In the genomic region with DNA sequence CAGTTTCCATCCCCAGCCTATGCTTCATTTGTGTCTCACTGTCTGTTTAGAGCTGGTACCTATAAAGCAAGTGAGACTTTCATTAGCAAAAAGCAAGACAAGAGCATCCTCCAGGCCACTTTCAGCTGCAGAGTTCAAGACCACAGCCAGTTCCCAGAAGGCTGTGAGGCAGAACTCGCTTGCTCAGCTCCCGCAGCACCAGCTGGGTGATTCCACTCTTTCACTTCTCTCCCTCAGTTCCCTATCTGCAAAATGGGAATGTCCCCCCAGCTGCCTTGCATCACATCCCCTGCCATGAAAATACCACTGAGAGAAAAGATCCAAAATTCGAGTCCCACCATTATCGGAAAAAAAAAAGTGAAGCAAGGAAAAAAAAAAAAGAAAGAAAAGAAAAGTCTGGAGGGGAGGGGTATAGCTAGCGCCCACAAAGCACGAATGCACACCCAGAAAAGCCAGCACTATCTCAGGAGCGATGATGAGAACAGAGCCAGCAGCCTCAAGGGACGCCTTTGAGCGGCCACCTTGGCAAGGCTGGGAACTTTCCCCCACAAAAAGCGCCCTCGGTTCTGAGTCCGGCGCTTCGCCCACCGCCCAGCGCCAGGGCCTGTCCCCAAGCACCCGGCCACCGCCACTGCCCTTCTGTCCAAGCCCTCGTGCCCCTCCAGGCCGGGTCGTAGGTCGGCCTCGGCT, we compare ENCODE assay signal across 8 mouse cellular contexts. TPM values are rescaled to one million over a fixed set of nuclear protein-coding genes. Genes with fewer than 3 reads are reported as not detected.
A peak's percentile ranks its signal among the peaks of the same experiment; 100 is the strongest.
DNase-seq lines count a peak whose midpoint lies in the region; ATAC-seq and TF ChIP-seq lines count a peak whose summit lies in the region.

No protein-coding gene starts in this region.

- H3K4me2 ChIP-seq in heart, postnatal 0 days (ENCODE audit: low read depth, low read length): peak overlapping the region; percentile 96
- H3K4me2 ChIP-seq in liver, embryonic 13.5 days: peak overlapping the region; percentile 100

- peaks cover 52% of the 10 kb centered on the region for H3K79me2 ChIP-seq in C2C12 (ENCODE audit: control insufficient read depth, insufficient read depth)

- no peaks in the 10 kb centered on the region for H3K36me3 ChIP-seq in kidney, adult 2 months (ENCODE audit: control insufficient read depth, insufficient read depth, low read length)
- no peaks in the 10 kb centered on the region for H3K36me3 ChIP-seq in C2C12 (ENCODE audit: control insufficient read depth, insufficient read depth)
- H3K36me3 ChIP-seq in heart, postnatal 0 days (replicated peaks; ENCODE audit: control insufficient read depth, insufficient read depth, low read length): no peaks in the 10 kb centered on the region
- H3K36me3 ChIP-seq in liver, embryonic 13.5 days: no peaks in the 10 kb centered on the region
- H3K36me3 ChIP-seq in splenic B cell, adult 2 months (ENCODE audit: control insufficient read depth, insufficient read depth, low read length, poor library complexity, severe bottlenecking): no peaks in the 10 kb centered on the region

- no peak; the same call in 1 of the 2 replicates for ATAC-seq in heart, postnatal 0 days (ENCODE audit: insufficient read depth, low read depth)
- ATAC-seq in liver, embryonic 13.5 days (ENCODE audit: low read depth): peak; percentile 6

- peak overlapping the region; percentile 94 for H3K4me3 ChIP-seq in kidney, adult 2 months (ENCODE audit: insufficient read depth, low read depth, low read length)
- H3K4me3 ChIP-seq in C2C12 (ENCODE audit: insufficient read depth, poor library complexity, severe bottlenecking): peak overlapping the region; percentile 79
- H3K4me3 ChIP-seq in heart, postnatal 0 days (ENCODE audit: low read depth, low read length): peak overlapping the region; percentile 86
- H3K4me3 ChIP-seq in liver, embryonic 13.5 days (replicated peaks): peak overlapping the region; percentile 78

- 3% methylated on average over 23 of the region's 23 CpGs for WGBS in kidney, adult 2 months
- WGBS in heart, postnatal 0 days: 4% methylated on average over 22 of the region's 23 CpGs
- under 1% methylated on average over 23 of the region's 23 CpGs for WGBS in liver, embryonic 13.5 days (ENCODE audit: insufficient replicate concordance)

- H3K27me3 ChIP-seq in kidney, adult 2 months (replicated peaks; ENCODE audit: control insufficient read depth, insufficient read depth, low read length): no peaks in the 10 kb centered on the region
- no peaks in the 10 kb centered on the region for H3K27me3 ChIP-seq in C2C12 (ENCODE audit: control insufficient read depth, insufficient read depth, insufficient read length)
- H3K27me3 ChIP-seq in heart, postnatal 0 days (ENCODE audit: control insufficient read depth, insufficient read depth, low read length): 0 out of 2 replicates have a peak, but pooled peaks cover 4% of the 10 kb centered on the region
- peaks cover 2% of the 10 kb centered on the region; the same call in 1 of the 2 replicates for H3K27me3 ChIP-seq in liver, embryonic 13.5 days
- no peaks in the 10 kb centered on the region for H3K27me3 ChIP-seq in splenic B cell, adult 2 months (ENCODE audit: control insufficient read depth, insufficient read depth, low read length, poor library complexity, severe bottlenecking)

- peak; percentile 44 for DNase-seq in kidney, adult 2 months
- no peak for DNase-seq in kidney, postnatal 14 days
- DNase-seq in brain, embryonic 14.5 days (ENCODE audit: low read depth): peak; percentile 48
- DNase-seq in heart, postnatal 0 days (ENCODE audit: low spot score): no peak
- DNase-seq in liver, embryonic 13.5 days: no peak
- peak; percentile 50 for DNase-seq in splenic B cell, adult 2 months (ENCODE audit: low read depth, low spot score)
- DNase-seq in frontal cortex, postnatal 25 days (ENCODE audit: low spot score in 2 of 2): no peak

- TF ChIP-seq POLR2A in kidney, adult 2 months (IDR thresholded peaks at IDR 0.05; ENCODE audit: low read depth, low read length): no peak
- no peak for TF ChIP-seq POLR2A in brain, embryonic 14.5 days (IDR thresholded peaks at IDR 0.05; ENCODE audit: borderline replicate concordance, extremely low read depth, insufficient read depth, insufficient read length, poor library complexity, severe bottlenecking)

- H3ac ChIP-seq in C2C12 (ENCODE audit: control insufficient read depth, insufficient read length, low read depth): peak overlapping the region; percentile 96

- peaks cover 10% of the 10 kb centered on the region; the same call in 1 of the 2 replicates for H3K4me1 ChIP-seq in kidney, adult 2 months (ENCODE audit: control insufficient read depth, insufficient read depth, low read length)
- no peaks in the 10 kb centered on the region for H3K4me1 ChIP-seq in heart, postnatal 0 days (ENCODE audit: control insufficient read depth, insufficient read depth)
- peaks cover 77% of the 10 kb centered on the region for H3K4me1 ChIP-seq in liver, embryonic 13.5 days (replicated peaks)

- peak overlapping the region; percentile 84 for H3K27ac ChIP-seq in kidney, adult 2 months (ENCODE audit: insufficient read depth, low read depth, low read length)
- 0 out of 2 replicates have a peak overlapping the region, but pooled peaks have one; percentile 78 for H3K27ac ChIP-seq in heart, postnatal 0 days (ENCODE audit: low read depth)
- peak overlapping the region; percentile 76 for H3K27ac ChIP-seq in liver, embryonic 13.5 days

- H3K9me3 ChIP-seq in heart, postnatal 0 days (replicated peaks; ENCODE audit: control insufficient read depth, low read length): no peaks in the 10 kb centered on the region
- H3K9me3 ChIP-seq in liver, embryonic 13.5 days (replicated peaks): no peaks in the 10 kb centered on the region

- H3K79me3 ChIP-seq in C2C12 (ENCODE audit: low read depth): peaks cover 14% of the 10 kb centered on the region

- H3K9ac ChIP-seq in heart, postnatal 0 days (replicated peaks; ENCODE audit: low read depth, low read length): peak overlapping the region; percentile 68; the same call in 1 of the 2 replicates
- H3K9ac ChIP-seq in liver, embryonic 13.5 days: peak overlapping the region; percentile 92

- TF ChIP-seq EP300 in heart, postnatal 0 days (IDR thresholded peaks at IDR 0.05; ENCODE audit: low read depth): no peak

- TF ChIP-seq CTCF in kidney, adult 2 months (conservative IDR thresholded peaks at IDR 0.05; ENCODE audit: insufficient read depth, insufficient read length, low read depth, low read length): no peak
- no peak for TF ChIP-seq CTCF in C2C12 (IDR thresholded peaks at IDR 0.05; ENCODE audit: control insufficient read depth, insufficient read depth, insufficient read length)
- no peak for TF ChIP-seq CTCF in brain, embryonic 14.5 days (IDR thresholded peaks at IDR 0.05; ENCODE audit: borderline replicate concordance, extremely low read depth, insufficient read depth, insufficient read length)
- no peak for TF ChIP-seq CTCF in heart, postnatal 0 days (IDR thresholded peaks at IDR 0.05; ENCODE audit: low read depth)

TF ChIP-seq in C2C12, 6 proteins besides CTCF, POLR2A, EP300 and RAD21:
- TF ChIP-seq MYOG (IDR thresholded peaks at IDR 0.05; ENCODE audit: control insufficient read depth, extremely low read depth, insufficient read length) (no peak), CEBPB (IDR thresholded peaks at IDR 0.05; ENCODE audit: low read depth) (no peak), USF1 (IDR thresholded peaks at IDR 0.05; ENCODE audit: low read depth) (no peak), MYOD1 (IDR thresholded peaks at IDR 0.05; ENCODE audit: control insufficient read depth, insufficient read length, low read depth) (no peak), FOSL1 (IDR thresholded peaks at IDR 0.05; ENCODE audit: insufficient read depth, low read length, poor library complexity, severe bottlenecking) (no peak), MAX (IDR thresholded peaks at IDR 0.05) (no peak)
TF ChIP-seq in C2C12: peak in this region for 0.

RNA-seq across cellular contexts. Expression of gene Ptprj, which starts 1.3 kb away (rescaled TPM):
- 18.9 and 23.2 TPM in 2 replicates for polyA plus RNA-seq in kidney, adult 2 months (2012; rRNA removed)
- polyA plus RNA-seq in C2C12 (2012; fragmentation: generic; extraction: Trizol): 1.1 TPM
- 6.1 and 11.7 TPM in 2 replicates for polyA plus RNA-seq in brain, embryonic 14.5 days (2012; rRNA removed)
- total RNA-seq in heart, postnatal 0 days (2014; rRNA removed; ENCODE audit: low replicate concordance): 5.6 and 6.8 TPM in 2 replicates
- 0.56 and 0.58 TPM in 2 replicates for polyA plus RNA-seq in heart, postnatal 0 days (2015; fragmentation: Nextera tagmentation; extraction: Ambion mirVana)
- 1.7 and 1.9 TPM in 2 replicates for polyA plus RNA-seq in liver, embryonic 13.5 days (2015; fragmentation: Nextera tagmentation; extraction: Ambion mirVana)

Comparison
In these comparisons a context has a peak if more than half of its experiments do, and no peak if none do; other contexts are left out.
1. DNase-seq: peak in kidney, adult 2 months (single experiment), brain, embryonic 14.5 days (single experiment) and splenic B cell, adult 2 months (single experiment); none in kidney, postnatal 14 days (single experiment), heart, postnatal 0 days (single experiment), liver, embryonic 13.5 days (single experiment) and frontal cortex, postnatal 25 days (0 of 2).
2. Peak in every context shown above with its lines, with median percentiles within 50 percentile points of each other: H3K27ac ChIP-seq and H3K4me3 ChIP-seq.